Mouse (Mus musculus) erythroblast, embryonic 14.5 days (primary cell): Measurements from ENCODE around the gene Gfi1b. TPM values are rescaled to one million over a fixed set of nuclear protein-coding genes. Genes with fewer than 3 reads are reported as not detected.

Source experiments
- H3K27me3 ChIP-seq: 2 replicates; pipeline ENCODE4 v1.6.1; 2012; ENCODE audit warnings: inconsistent platforms; ENCODE audit not compliant: control insufficient read depth
- H3K36me3 ChIP-seq: 2 replicates; pipeline ENCODE4 v1.6.1; 2012; ENCODE audit warnings: mild to moderate bottlenecking, inconsistent platforms; ENCODE audit not compliant: control insufficient read depth
- H3K4me1 ChIP-seq: 2 replicates; pipeline ENCODE4 v1.6.1; 2012; ENCODE audit warnings: inconsistent platforms; ENCODE audit not compliant: control insufficient read depth
- H3K4me3 ChIP-seq: replicated peaks from 2 replicates; pipeline ENCODE3; 2012; ENCODE audit warnings: moderate library complexity, mild to moderate bottlenecking, inconsistent platforms
- H3K9me3 ChIP-seq: 2 replicates; pipeline ENCODE4 v1.6.1; 2012; ENCODE audit warnings: low read length, inconsistent platforms, mixed read lengths; ENCODE audit not compliant: control insufficient read depth
- GATA1 ChIP-seq: IDR thresholded peaks from 2 replicates; pipeline ENCODE4 v1.6.1; 2012; ENCODE audit warnings: low read length, inconsistent platforms, mixed read lengths
- TAL1 ChIP-seq: IDR thresholded peaks from 3 replicates; pipeline ENCODE4 v1.6.1; 2012; ENCODE audit warnings: low read length, inconsistent platforms, mixed read lengths
- polyA plus RNA-seq: library from polyadenylated mRNA; stranded (reverse); fragments of >175 nt; gene quantifications from 2 replicates; pipeline ENCODE4 v1.2.3, GENCODE M21; 2012

The Gfi1b gene
- polyA plus RNA-seq, 1 experiment = 35.4 TPM

DNA sequence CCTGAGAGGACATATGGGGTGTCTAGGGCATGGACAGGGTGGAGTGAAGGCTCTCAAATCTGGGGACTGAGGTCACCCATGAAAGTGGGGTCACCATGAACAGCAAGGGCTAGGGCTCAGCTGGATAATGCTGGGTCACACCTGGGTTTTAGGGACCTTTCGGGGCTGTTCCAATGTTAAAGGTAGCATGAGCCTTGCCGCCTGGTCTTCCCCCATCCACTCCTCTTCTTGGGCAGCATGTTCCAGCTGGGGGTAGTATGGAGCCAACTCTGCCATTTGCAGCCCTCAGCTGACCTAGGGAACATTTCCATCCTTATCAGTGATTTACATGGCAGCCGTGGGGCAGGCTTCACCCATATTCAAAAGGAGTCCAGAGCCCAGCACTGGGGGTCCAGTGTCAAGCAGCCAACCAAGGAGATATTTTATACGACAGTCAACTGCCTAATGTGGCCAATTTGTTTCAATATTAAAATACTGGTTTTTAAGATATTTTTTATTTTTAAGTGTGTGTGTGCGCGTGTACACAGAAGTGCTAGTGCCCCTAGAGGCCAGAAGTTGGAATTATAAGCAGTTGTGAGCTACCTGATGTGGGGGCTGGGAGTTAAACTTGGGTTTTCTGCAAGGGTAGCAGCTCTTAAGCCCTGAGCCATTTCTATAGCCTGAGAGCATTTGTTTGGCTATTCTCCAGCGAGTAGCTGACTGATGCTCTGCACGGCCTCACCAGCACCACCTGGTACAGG is 15.0 kb downstream of the Gfi1b start:
- peaks cover 73% of the 10 kb centered on the region for H3K36me3 ChIP-seq
- H3K4me3 ChIP-seq = no peak overlapping the region
- peaks cover 6% of the 10 kb centered on the region; the same call in 1 of the 2 replicates for H3K9me3 ChIP-seq
- H3K27me3 ChIP-seq = no peaks in the 10 kb centered on the region; the same call in 1 of the 2 replicates
- peaks cover 88% of the 10 kb centered on the region for H3K4me1 ChIP-seq
- no peak for TF ChIP-seq GATA1
- no peak for TF ChIP-seq TAL1

DNA sequence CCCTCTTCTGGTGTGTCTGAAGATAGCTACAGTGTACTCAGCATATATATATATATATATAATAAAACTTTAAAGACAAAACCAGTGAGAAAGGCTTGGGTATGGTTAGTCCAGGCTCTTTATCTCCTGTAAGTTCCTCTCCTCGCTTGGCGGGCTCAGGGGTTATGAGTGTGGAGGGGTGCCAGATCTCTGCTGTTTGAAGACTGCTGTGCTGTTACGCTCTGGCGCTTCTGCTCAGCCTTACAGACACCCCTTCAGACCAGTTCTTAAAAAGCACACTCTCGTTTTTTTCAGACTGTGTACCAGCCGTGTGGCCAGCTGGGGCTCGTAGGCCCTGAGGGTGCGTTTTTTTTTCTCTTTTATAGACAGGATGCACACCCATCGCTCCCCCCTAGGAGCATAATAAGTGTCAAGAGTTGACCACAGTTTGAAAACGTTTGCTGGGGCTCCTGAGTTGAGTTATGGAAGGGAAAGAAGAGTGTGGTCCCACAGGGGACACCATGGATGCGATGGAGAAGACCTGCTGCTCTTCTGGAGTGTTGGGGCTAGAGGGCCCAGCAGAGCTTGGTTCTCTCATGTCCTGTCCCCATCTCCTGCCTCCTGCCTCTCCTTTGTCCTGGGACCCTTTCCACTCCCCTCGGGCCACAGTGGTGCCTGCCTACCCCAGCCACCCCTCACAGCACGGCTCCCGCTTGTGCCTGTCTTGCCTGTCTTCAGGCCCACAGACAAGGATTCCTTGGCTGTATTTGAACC is 15.8 kb downstream of the Gfi1b start:
- Histone ChIP-seq H3K36me3 (peaks cover 67% of the 10 kb centered on the region), H3K4me3 (no peak overlapping the region), H3K9me3 (peaks cover 6% of the 10 kb centered on the region; the same call in 1 of the 2 replicates), H3K4me1 (peaks cover 88% of the 10 kb centered on the region), H3K27me3 (no peaks in the 10 kb centered on the region; the same call in 1 of the 2 replicates)
- TF ChIP-seq TAL1 (no peak), GATA1 (no peak)

DNA sequence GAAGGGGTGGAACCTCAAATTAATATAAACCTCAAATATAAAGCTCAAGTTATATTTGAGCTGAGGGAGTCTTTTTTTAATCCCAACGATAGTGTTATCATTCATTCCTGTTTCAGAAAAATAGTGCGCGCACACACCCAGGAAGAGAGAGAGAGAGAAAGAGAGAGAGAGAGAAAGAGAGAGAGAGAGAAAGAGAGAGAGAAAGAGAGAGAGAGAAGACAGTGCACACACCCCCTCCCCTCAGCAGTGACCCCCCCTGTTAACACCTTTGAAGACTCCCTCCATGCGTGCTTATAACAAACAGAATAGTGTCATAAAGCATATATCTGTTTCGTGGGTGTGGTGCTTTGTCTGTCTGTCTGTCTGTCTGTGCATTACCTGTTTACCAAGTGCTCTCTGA is 18.2 kb downstream of the Gfi1b start:
- Histone ChIP-seq H3K9me3 (peaks cover 6% of the 10 kb centered on the region; the same call in 1 of the 2 replicates), H3K4me3 (no peak overlapping the region), H3K36me3 (peaks cover 51% of the 10 kb centered on the region), H3K27me3 (no peaks in the 10 kb centered on the region), H3K4me1 (peaks cover 88% of the 10 kb centered on the region)
- TF ChIP-seq GATA1 (no peak), TAL1 (no peak)

GRCm38 (mm10) chr2:28601720-28602590 is 19.8 kb downstream of the Gfi1b start:
- Histone ChIP-seq H3K36me3 (peaks cover 40% of the 10 kb centered on the region), H3K4me1 (peaks cover 88% of the 10 kb centered on the region), H3K27me3 (no peaks in the 10 kb centered on the region), H3K4me3 (peak overlapping the region; percentile 50), H3K9me3 (peaks cover 7% of the 10 kb centered on the region)
- TF ChIP-seq GATA1 (peak; percentile 97), TAL1 (peak; percentile 95)

DNA sequence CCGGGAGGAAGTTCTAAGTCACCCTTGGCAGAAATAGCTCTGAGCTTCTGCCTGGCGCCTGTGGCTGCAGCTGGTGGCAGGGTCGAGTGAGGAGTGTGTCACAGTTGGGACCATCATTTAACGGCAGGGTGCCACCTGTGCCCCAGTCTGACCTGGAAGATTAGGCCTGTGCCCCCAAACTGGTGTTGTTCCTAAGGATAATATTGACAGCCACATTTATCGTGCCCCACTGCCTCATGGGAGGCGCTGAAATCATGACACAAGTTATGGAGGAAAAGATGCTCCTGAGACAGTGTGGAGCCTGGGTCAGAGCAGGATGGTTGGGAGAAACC is 22.2 kb downstream of the Gfi1b start:
- H3K36me3 ChIP-seq = peaks cover 29% of the 10 kb centered on the region
- H3K4me1 ChIP-seq = peaks cover 93% of the 10 kb centered on the region
- H3K27me3 ChIP-seq = no peaks in the 10 kb centered on the region
- H3K9me3 ChIP-seq = peaks cover 7% of the 10 kb centered on the region
- TF ChIP-seq GATA1 = no peak
- no peak for TF ChIP-seq TAL1
- H3K4me3 ChIP-seq = no peak overlapping the region

GRCm38 (mm10) chr2:28598692-28599568 is 22.9 kb downstream of the Gfi1b start:
- TF ChIP-seq GATA1 (no peak), TAL1 (no peak)
- Histone ChIP-seq H3K36me3 (peaks cover 24% of the 10 kb centered on the region), H3K9me3 (peaks cover 4% of the 10 kb centered on the region), H3K27me3 (no peaks in the 10 kb centered on the region), H3K4me1 (peaks cover 93% of the 10 kb centered on the region), H3K4me3 (peak overlapping the region; percentile 17)

DNA sequence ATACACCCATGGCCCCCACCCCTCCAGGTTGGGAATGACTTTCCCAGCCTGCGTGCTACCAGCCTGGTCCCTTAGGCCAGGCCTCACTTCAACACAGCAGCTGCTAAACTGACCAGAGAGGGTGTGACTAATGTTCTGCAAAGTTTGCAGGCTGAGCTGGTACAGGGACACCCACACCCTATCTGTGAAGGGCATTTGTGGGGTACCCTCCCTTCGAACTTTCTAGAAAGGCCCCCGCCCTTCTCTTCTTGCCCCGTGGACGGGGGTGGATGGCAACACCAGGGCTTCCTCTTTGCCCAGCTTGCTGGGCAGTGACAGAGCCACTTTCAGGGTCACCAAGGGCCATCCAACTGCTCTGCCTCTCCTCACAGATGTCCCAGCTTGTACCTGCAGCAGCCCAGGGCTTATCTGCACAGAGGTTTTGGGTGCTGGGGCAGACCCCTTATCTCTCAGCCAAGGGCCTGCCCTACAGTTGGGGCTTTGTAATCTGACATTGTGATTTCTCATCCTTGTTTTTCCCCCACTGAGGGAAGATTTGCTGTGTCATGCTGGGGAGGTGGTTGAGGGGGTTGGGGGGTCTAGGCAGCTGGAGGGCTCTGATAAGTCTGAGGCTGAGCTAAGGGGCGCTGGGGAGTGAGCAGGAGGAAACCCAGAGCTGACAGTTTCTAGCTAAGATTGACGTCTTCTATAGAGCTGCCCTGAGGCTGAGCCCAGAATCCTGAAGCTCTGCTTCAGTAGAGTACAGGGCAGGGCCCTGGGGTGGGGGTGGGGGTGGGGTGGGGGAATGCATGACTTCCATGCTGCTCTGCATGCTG is 23.8 kb downstream of the Gfi1b start:
- Histone ChIP-seq H3K27me3 (no peaks in the 10 kb centered on the region), H3K4me3 (peak overlapping the region; percentile 44), H3K9me3 (peaks cover 4% of the 10 kb centered on the region), H3K36me3 (peaks cover 24% of the 10 kb centered on the region), H3K4me1 (peaks cover 95% of the 10 kb centered on the region)
- TF ChIP-seq TAL1 (peak; percentile 67), GATA1 (peak; percentile 91)
